Mouse (Mus musculus) intestine, postnatal 0 days (tissue): ENCODE results near the gene Gm38394. TPM values are rescaled to one million over a fixed set of nuclear protein-coding genes. Genes with fewer than 3 reads are reported as not detected.
A peak's percentile ranks its signal among the peaks of the same experiment; 100 is the strongest.
"Not testable (repeated sequence)": the region's sequence is repeated elsewhere in the genome, so short reads cannot be mapped to it uniquely, and the experiment has no call there.

Source experiments
- ATAC-seq: fragments of 200-750 bp; cut with Nextera tagmentation; 2 replicates; pipeline ENCODE4 v1.8.0; 2017; ENCODE audit warnings: mild to moderate bottlenecking, moderate TSS enrichment, moderate library complexity
- H3K27ac ChIP-seq: fragments of 300-500 bp; sonication (generic); 2 replicates; pipeline ENCODE4 v1.5.1; 2014; ENCODE audit warnings: mild to moderate bottlenecking, low read depth, low read length, moderate library complexity
- H3K27me3 ChIP-seq: fragments of 300-500 bp; sonication (generic); replicated peaks from 2 replicates; pipeline ENCODE4 v1.6.1; 2014; ENCODE audit warnings: low read length, mixed read lengths; ENCODE audit not compliant: control insufficient read depth, insufficient read depth
- H3K36me3 ChIP-seq: fragments of 300-500 bp; sonication (generic); 2 replicates; pipeline ENCODE4 v1.6.1; 2014; ENCODE audit warnings: mild to moderate bottlenecking, moderate library complexity; ENCODE audit not compliant: control insufficient read depth, insufficient read depth
- H3K4me1 ChIP-seq: fragments of 300-500 bp; sonication (generic); replicated peaks from 2 replicates; pipeline ENCODE4 v1.6.1; 2014; ENCODE audit warnings: antibody characterized with exemption, low read length, mixed read lengths; ENCODE audit not compliant: control insufficient read depth, insufficient read depth
- H3K4me2 ChIP-seq: fragments of 300-500 bp; sonication (generic); replicated peaks from 2 replicates; pipeline ENCODE4 v1.6.1; 2014; ENCODE audit warnings: low read depth, mild to moderate bottlenecking, moderate library complexity
- H3K4me3 ChIP-seq: fragments of 300-500 bp; sonication (generic); 2 replicates; pipeline ENCODE4 v1.5.1; 2014; ENCODE audit warnings: low read depth, low read length
- H3K9ac ChIP-seq: fragments of 300-500 bp; sonication (generic); 2 replicates; pipeline ENCODE4 v1.6.1; 2014; ENCODE audit warnings: mild to moderate bottlenecking, low read depth, low read length
- H3K9me3 ChIP-seq: fragments of 300-500 bp; sonication (generic); 2 replicates; pipeline ENCODE4 v1.6.1; 2016; ENCODE audit warnings: mixed run types; ENCODE audit not compliant: control insufficient read depth
- CTCF ChIP-seq: sonication (generic); IDR thresholded peaks from 2 replicates; pipeline ENCODE4 v1.5.1; 2016; ENCODE audit warnings: low read depth, mild to moderate bottlenecking, control low read depth, antibody characterized with exemption, moderate library complexity
- WGBS: fragments of 180-500 bp; shearing (Covaris S2); extraction: QIAGEN DNeasy Blood & Tissue Kit; methylation state at CpG from one replicate; pipeline ENCODE4 v1.1.7; 2014; 5-methylcytosine and 5-hydroxymethylcytosine counted together
- polyA plus RNA-seq: library from polyadenylated mRNA; unstranded; fragments of >200 nt; fragmentation: Nextera tagmentation; extraction: Ambion mirVana; gene quantifications from 2 replicates; pipeline ENCODE4 v1.2.1, GENCODE M21; 2015

Gm38394 gene
- polyA plus RNA-seq = 1.9 and 2.5 TPM in 2 replicates

- ATAC-seq = peak; percentile 98
- Histone ChIP-seq H3K27ac (peak within 1 kb of the TSS; percentile 96), H3K4me1 (peaks cover 12% of the 10 kb centered on the region; the same call in 1 of the 2 replicates), H3K27me3 (no peaks in the 10 kb centered on the region), H3K4me3 (peak within 1 kb of the TSS; percentile 80), H3K9ac (peak within 1 kb of the TSS; percentile 95), H3K4me2 (peak within 1 kb of the TSS; percentile 72), H3K36me3 (peaks cover 13% of the 10 kb centered on the region), H3K9me3 (no peaks in the 10 kb centered on the region)
- TF ChIP-seq CTCF = no peak
- WGBS = 3% methylated on average over 26 of the region's 26 CpGs
Observed at GRCm38 (mm10) chr1:133661203-133661933, at the start of gene Gm38394. Gene Gm38394, minus strand, starts transcription at chr1:133661318.

GRCm38 (mm10) chr1:133710895-133711294 is 49.8 kb upstream of the Gm38394 start:
- Histone ChIP-seq H3K36me3 (peaks cover 11% of the 10 kb centered on the region; the same call in 1 of the 2 replicates), H3K9ac (no peak overlapping the region), H3K4me2 (no peak overlapping the region), H3K27ac (no peak overlapping the region), H3K9me3 (no peaks in the 10 kb centered on the region), H3K27me3 (no peaks in the 10 kb centered on the region), H3K4me1 (0 out of 2 replicates have a peak, but pooled peaks cover 3% of the 10 kb centered on the region), H3K4me3 (no peak overlapping the region)
- no peak for ATAC-seq
- TF ChIP-seq CTCF = no peak
- 64% methylated on average over 6 of the region's 6 CpGs for WGBS

GRCm38 (mm10) chr1:133709292-133709691 is 48.2 kb upstream of the Gm38394 start:
- TF ChIP-seq CTCF = no peak
- H3K27ac ChIP-seq = no peak overlapping the region
- 0 out of 2 replicates have a peak, but pooled peaks cover 3% of the 10 kb centered on the region for H3K4me1 ChIP-seq
- H3K9me3 ChIP-seq = no peaks in the 10 kb centered on the region
- no peak overlapping the region for H3K9ac ChIP-seq
- no peak overlapping the region for H3K4me3 ChIP-seq
- peaks cover 11% of the 10 kb centered on the region; the same call in 1 of the 2 replicates for H3K36me3 ChIP-seq
- no peaks in the 10 kb centered on the region for H3K27me3 ChIP-seq
- 70% methylated on average over 3 of the region's 3 CpGs for WGBS
- no peak overlapping the region for H3K4me2 ChIP-seq
- no peak for ATAC-seq

- H3K27me3 ChIP-seq, H3K4me2 ChIP-seq, H3K9ac ChIP-seq, H3K36me3 ChIP-seq, H3K4me1 ChIP-seq, H3K4me3 ChIP-seq, H3K9me3 ChIP-seq, H3K27ac ChIP-seq, ATAC-seq: not testable (repeated sequence)
- TF ChIP-seq CTCF = peak; percentile 68
- 11% methylated on average over 1 of the region's 2 CpGs for WGBS
Observed at GRCm38 (mm10) chr1:133701824-133702223, 40.7 kb upstream of the Gm38394 start.

GRCm38 (mm10) chr1:133697935-133698620 is 37.0 kb upstream of the Gm38394 start:
- no peak for ATAC-seq
- Histone ChIP-seq H3K4me2 (no peak overlapping the region), H3K4me3 (no peak overlapping the region), H3K9ac (no peak overlapping the region), H3K27ac (no peak overlapping the region), H3K27me3 (no peaks in the 10 kb centered on the region), H3K9me3 (no peaks in the 10 kb centered on the region), H3K36me3 (no peaks in the 10 kb centered on the region), H3K4me1 (peaks cover 13% of the 10 kb centered on the region)
- 97% methylated on average over 12 of the region's 12 CpGs for WGBS
- TF ChIP-seq CTCF = no peak

- H3K9me3 ChIP-seq = no peaks in the 10 kb centered on the region
- H3K4me3 ChIP-seq = no peak overlapping the region
- H3K36me3 ChIP-seq = no peaks in the 10 kb centered on the region
- H3K27ac ChIP-seq = no peak overlapping the region
- no peak for TF ChIP-seq CTCF
- H3K4me1 ChIP-seq = peaks cover 13% of the 10 kb centered on the region
- H3K9ac ChIP-seq = no peak overlapping the region
- 25% methylated on average over 7 of the region's 7 CpGs for WGBS
- no peak overlapping the region for H3K4me2 ChIP-seq
- H3K27me3 ChIP-seq = no peaks in the 10 kb centered on the region
- no peak for ATAC-seq
Observed at GRCm38 (mm10) chr1:133695901-133696300, 34.8 kb upstream of the Gm38394 start.
